Mouse (Mus musculus) myocyte (in vitro differentiated cells): Measurements from ENCODE around the gene BC024978.

Source experiments
- POLR2A ChIP-seq: IDR thresholded peaks from one replicate; pipeline ENCODE4 v1.6.1; 2011; ENCODE audit warnings: low read depth, mild to moderate bottlenecking, control low read depth, moderate library complexity; ENCODE audit not compliant: insufficient read length
- REST ChIP-seq: IDR thresholded peaks from one replicate; pipeline ENCODE4 v1.6.1; 2011; ENCODE audit warnings: mild to moderate bottlenecking, control low read depth, moderate library complexity; ENCODE audit not compliant: insufficient read depth, insufficient read length
- SRF ChIP-seq: IDR thresholded peaks from one replicate; pipeline ENCODE4 v1.6.1; 2011; ENCODE audit warnings: low read depth; ENCODE audit not compliant: control insufficient read depth, insufficient read length
- USF1 ChIP-seq: IDR thresholded peaks from one replicate; pipeline ENCODE4 v1.6.1; 2011; ENCODE audit warnings: low read depth, mild to moderate bottlenecking, control low read depth, moderate library complexity

DNA sequence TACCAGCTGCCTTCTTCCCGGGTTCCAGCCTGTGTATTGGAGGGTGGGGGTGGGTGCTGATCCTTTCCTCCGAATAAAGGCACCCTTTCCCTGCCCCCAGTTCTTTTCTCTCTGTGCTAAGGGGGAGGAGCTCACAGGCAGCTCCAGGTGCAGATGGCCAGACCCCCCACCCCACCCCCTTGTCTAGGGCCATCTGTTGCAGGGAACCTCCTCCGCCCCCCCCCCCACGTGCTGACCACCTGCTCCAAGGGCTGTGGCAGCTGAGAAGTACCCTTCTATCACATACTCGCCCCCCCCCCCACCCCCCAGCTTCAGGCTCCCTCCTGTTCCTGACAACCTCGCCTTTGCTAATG is 62.2 kb downstream of the BC024978 start:
- no peak for TF ChIP-seq SRF
- TF ChIP-seq REST: no peak
- no peak for TF ChIP-seq USF1
- TF ChIP-seq POLR2A: no peak
